Mouse (Mus musculus): Measurements from ENCODE around the gene BC052040.

BC052040 gene

GRCm38 (mm10) chr2:115699032-115699431 is 117.5 kb downstream of the BC052040 start:
- no peak for DNase-seq (ENCODE audit: low spot score)

DNA sequence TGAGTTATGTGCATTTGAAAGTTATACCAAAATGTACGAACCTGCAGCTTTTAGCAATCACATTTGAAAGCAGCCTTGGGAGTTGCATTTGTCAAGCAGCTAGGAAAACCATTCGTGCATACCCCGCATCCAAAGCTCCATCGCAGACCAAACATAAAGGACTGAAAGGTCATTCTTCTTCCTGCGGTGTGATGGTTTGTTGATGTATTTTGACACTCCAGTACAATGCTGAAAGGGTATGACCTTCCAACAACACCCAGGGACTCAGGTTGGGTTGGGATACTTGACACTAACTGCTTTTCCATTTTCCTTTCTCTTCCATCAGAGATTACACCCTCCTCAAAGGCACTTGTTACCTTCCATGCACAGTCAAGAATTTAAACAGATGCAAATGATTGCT is 121.1 kb downstream of the BC052040 start:
- no peak for DNase-seq (ENCODE audit: low spot score)

- peak; percentile 14 for DNase-seq (ENCODE audit: low spot score)
These were observed 136.0 kb downstream of the BC052040 start for GRCm38 (mm10) chr2:115717535-115717934.

DNA sequence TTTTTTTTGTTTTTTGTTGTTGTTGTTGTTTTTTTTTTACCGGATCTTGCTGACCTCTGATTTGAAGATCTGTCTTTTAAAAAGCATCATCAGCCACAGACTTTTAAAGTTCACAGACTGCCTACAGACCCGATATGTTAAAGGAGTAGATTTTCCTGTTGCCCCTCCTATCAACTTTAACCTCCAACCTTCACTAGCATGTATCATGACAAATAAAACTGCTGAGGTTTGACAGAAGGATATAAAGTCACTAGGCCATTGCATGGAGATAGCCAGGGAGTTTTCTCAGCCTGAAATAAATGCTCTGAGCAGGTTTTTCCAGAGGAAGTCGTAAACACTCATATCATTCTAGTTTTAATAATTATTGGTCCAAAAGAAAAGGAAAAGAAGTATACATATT is 136.5 kb downstream of the BC052040 start:
- no peak for DNase-seq (ENCODE audit: low spot score)

DNA sequence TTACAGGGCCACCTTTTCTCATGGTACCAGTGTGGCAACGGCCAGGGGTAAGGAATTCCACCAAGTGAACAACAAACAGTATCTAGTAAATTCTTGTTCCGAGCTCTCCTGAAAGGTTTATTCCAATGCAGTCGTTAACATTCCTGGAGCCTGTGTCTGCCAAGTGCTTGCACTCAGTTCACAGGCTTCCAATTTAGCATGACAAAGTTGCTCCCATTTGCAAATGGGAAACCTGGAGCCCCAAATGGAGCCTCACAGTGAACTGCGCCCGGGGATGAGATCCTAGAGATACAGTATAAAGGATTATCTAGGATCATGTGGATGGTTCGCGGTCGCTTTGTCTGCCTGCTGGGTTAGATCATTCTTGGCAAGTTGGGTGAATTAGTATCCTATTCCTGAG is 141.9 kb downstream of the BC052040 start:
- DNase-seq (ENCODE audit: low spot score): no peak

GRCm38 (mm10) chr2:115724216-115724615 is 142.7 kb downstream of the BC052040 start:
- no peak for DNase-seq (ENCODE audit: low spot score)

DNA sequence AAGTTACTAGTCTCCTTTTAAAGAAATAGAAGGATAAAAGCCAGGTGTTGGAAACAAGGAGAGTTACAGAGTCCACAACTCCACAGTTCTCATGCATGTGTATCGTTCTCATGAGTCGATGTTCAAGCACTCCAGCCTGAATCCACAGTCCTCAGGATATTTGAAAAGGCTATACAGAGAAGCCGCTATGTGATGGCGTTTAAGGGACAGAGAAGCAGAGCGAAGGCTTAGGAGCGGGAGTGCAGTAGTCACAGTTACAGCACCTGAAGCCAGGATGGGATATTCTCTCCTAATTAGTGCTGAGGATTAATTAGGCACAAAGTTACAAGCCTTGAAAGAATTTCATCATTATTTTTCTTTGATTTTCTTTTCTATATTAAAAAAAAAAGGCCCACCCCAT is 143.2 kb downstream of the BC052040 start:
- DNase-seq (ENCODE audit: low spot score): no peak

DNA sequence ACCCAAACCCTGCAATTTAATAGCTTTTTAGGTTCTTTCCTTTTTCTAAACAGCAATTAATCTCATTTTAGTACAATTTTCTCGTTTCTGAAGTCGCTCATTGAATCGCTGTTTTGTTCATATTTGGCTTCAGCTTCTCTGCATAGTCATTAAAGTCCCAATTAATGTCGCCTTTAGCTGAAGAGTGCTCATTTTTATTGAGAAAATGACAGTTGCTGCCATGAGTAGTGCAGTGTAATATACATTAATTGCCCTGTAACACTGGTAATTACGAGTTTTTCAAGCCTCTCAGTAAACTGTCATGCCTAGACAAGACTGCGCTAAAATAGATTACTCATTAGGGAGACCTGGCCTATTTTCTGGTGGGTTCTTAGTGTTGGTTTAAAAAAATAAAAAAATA is 144.0 kb downstream of the BC052040 start:
- DNase-seq (ENCODE audit: low spot score): no peak

GRCm38 (mm10) chr2:115725926-115726325 is 144.4 kb downstream of the BC052040 start:
- no peak for DNase-seq (ENCODE audit: low spot score)

GRCm38 (mm10) chr2:115726806-115727205 is 145.3 kb downstream of the BC052040 start:
- no peak for DNase-seq (ENCODE audit: low spot score)

DNA sequence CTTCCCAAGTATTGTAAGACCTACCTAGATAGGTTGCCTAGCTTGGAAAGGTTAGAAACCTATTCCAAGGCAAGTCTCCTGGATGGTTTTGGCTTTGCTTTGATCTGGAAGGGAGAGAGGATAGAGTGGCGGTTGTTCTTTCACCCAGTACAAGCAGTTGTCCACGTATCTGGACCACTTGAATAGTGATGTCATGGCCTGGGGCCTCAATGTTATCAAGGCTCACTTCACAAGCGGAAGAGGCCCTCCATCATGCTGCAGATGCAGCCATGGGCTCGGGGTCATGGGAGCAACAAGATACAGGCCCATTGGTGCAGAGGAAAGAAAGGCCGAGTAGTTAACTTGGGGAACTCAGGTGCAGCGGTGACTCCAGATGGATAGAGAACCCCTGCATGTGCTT is 147.1 kb downstream of the BC052040 start:
- DNase-seq (ENCODE audit: low spot score): no peak

DNA sequence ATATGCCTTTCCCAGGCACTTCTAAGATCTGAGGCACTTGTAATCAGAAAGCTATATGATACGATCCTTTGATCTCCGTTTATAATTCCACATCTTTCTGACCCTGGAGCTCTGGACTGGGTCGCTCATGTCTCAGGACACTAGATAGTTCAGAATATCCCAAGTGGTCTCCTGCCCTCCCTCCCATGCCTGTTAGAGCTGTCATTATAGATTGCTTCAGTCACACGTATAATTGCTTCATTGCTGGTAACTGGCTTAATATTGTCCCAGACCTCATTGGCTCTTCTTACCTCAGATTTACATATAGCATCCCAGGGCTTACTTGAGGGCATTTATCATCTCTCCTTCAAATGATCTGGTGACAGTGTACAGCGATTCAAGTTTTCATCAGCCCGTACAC is 149.0 kb downstream of the BC052040 start:
- DNase-seq (ENCODE audit: low spot score): no peak

GRCm38 (mm10) chr2:115731171-115731570 is 149.7 kb downstream of the BC052040 start:
- DNase-seq (ENCODE audit: low spot score): no peak

- DNase-seq (ENCODE audit: low spot score): no peak
These were observed 151.1 kb downstream of the BC052040 start for GRCm38 (mm10) chr2:115732572-115732971.

GRCm38 (mm10) chr2:115733017-115733692 is 151.6 kb downstream of the BC052040 start:
- no peak for DNase-seq (ENCODE audit: low spot score)

- no peak for DNase-seq (ENCODE audit: low spot score)
These were observed 153.3 kb downstream of the BC052040 start for GRCm38 (mm10) chr2:115734850-115735249.

DNA sequence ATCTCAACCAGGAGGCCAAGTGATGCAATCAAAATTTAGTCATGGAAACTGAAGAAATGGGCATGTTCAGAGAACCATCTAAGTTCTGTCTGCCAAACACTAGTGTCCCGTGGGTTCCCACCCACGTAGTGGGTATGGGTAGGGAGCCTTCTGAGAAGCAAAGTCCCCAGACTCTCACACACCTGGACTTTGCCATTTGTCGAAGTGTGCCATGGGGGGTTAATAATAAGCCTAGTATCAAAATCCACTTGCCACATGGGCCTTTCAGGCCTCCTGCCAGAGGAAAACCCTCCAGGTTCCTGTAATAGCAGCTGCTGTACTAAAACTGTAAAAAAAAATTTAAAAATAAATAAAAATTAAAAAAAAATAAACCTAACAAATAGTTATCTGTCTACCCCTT is 154.9 kb downstream of the BC052040 start:
- DNase-seq (ENCODE audit: low spot score): no peak

GRCm38 (mm10) chr2:115737966-115738365 is 156.4 kb downstream of the BC052040 start:
- DNase-seq (ENCODE audit: low spot score): peak; percentile 13

DNA sequence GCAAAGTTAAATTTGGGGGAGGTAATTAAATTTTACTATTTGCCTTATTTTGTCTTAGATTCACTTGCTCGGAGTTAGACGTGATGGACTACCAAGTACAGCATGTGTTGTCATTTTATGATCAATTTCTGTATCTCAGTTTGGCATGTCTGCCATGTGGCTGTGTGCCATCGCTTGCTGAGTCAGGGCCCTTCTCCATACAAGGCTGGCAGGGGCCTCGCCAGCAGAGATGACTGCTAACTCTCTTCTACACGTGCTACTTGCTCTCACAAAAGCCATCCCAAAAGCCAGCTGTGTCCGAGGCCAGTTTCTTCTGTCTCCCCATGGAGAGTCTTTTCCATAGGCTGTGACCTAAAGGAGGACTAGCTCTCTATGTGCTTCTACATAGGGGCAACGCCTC is 160.5 kb downstream of the BC052040 start:
- DNase-seq (ENCODE audit: low spot score): no peak

- no peak for DNase-seq (ENCODE audit: low spot score)
These were observed 166.1 kb downstream of the BC052040 start for GRCm38 (mm10) chr2:115747639-115748038.

DNA sequence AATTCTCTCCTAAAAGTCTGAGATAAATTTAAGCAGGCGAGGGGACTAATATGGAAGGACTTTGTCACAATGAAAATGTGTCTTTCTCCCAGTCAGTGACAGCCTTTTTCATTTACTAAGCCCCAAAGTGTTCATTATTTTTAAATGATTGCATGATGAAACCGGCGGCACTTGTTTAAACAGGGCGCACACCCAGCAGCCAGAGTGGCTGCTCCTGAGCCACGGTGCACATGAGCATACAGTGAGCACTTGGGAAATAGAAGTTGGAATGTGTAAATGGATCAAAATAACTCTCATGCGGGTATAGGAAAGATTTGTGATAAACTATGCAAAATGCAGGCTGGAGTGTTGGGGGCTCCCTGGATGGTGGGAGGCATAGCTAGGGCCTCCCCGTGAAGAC is 169.7 kb downstream of the BC052040 start:
- no peak for DNase-seq (ENCODE audit: low spot score)

GRCm38 (mm10) chr2:115757685-115758084 is 176.2 kb downstream of the BC052040 start:
- no peak for DNase-seq (ENCODE audit: low spot score)

- DNase-seq (ENCODE audit: low spot score): peak; percentile 20
These were observed 177.0 kb downstream of the BC052040 start for GRCm38 (mm10) chr2:115758542-115758941.

GRCm38 (mm10) chr2:115764595-115765305 is 183.2 kb downstream of the BC052040 start:
- no peak for DNase-seq (ENCODE audit: low spot score)
